Comparison of ENCODE assay signal across 9 mouse cellular contexts in the genomic region with DNA sequence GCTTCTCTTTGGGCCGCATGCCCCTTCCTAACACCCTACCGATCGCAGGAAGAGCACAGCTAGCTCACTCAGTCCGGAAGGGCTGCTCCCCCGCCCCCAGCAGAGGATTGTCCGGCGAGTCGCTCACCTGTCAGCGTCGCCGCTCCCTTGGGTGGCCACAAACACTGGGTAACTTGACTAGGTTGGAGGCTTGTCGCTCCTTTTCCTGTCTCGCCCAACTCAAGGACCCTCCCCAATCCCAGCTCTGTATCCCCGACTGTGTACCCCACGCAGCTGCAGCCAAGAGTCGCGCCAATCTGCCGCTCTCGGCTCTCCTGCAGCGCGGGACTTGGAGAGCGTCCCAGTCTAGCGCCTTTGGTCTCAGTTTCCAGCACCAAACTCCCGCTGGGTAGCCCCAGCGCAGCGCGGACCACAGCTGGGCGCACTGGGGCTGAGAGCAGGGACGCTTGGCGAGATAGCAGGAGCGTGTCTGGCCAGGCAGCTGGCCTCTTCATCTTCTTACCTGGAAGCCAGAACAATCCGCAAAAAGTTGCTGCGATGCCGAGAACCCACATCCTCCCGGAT. TPM values are rescaled to one million over a fixed set of nuclear protein-coding genes. Genes with fewer than 3 reads are reported as not detected.
DNase-seq lines count a peak whose midpoint lies in the region; ATAC-seq and TF ChIP-seq lines count a peak whose summit lies in the region.
"Had no signal": no experiment of that assay in that cellular context is flagged by ENCODE, and none has a peak within 500 bp of the region (broad histone marks: within the 10 kb centered on the region; RNA-seq: fewer than 3 reads in every experiment).

No protein-coding gene starts in this region.

- under 1% methylated on average over 35 of the region's 35 CpGs for WGBS in lung, embryonic 14.5 days
- WGBS in embryonic facial prominence, embryonic 10.5 days: under 1% methylated on average over 35 of the region's 35 CpGs
- under 1% methylated on average over 35 of the region's 35 CpGs for WGBS in heart, embryonic 16.5 days
- WGBS in stomach, embryonic 16.5 days: under 1% methylated on average over 35 of the region's 35 CpGs

- no peaks in the 10 kb centered on the region for H3K9me3 ChIP-seq in lung, embryonic 14.5 days (ENCODE audit: low read depth, low read length)
- no peaks in the 10 kb centered on the region for H3K9me3 ChIP-seq in embryonic facial prominence, embryonic 10.5 days
- no peaks in the 10 kb centered on the region for H3K9me3 ChIP-seq in heart, embryonic 16.5 days (replicated peaks; ENCODE audit: control insufficient read depth, low read length)
- no peaks in the 10 kb centered on the region for H3K9me3 ChIP-seq in stomach, embryonic 16.5 days (replicated peaks; ENCODE audit: control insufficient read depth, low read length)

- H3K4me3 ChIP-seq in lung, embryonic 14.5 days (ENCODE audit: low read depth, low read length): peak overlapping the region; percentile 44
- H3K4me3 ChIP-seq in embryonic facial prominence, embryonic 10.5 days: peak overlapping the region; percentile 65
- peak overlapping the region; percentile 51 for H3K4me3 ChIP-seq in heart, embryonic 16.5 days (ENCODE audit: low read length)
- peak overlapping the region; percentile 52 for H3K4me3 ChIP-seq in stomach, embryonic 16.5 days (replicated peaks; ENCODE audit: low read length)

- no peak for TF ChIP-seq CTCF in lung, embryonic 14.5 days (IDR thresholded peaks at IDR 0.05; ENCODE audit: low read depth)

- no peaks in the 10 kb centered on the region for H3K36me3 ChIP-seq in lung, embryonic 14.5 days (ENCODE audit: insufficient read depth)
- H3K36me3 ChIP-seq in embryonic facial prominence, embryonic 10.5 days (replicated peaks): no peaks in the 10 kb centered on the region
- H3K36me3 ChIP-seq in heart, embryonic 16.5 days (ENCODE audit: control insufficient read depth, insufficient read depth): no peaks in the 10 kb centered on the region
- H3K36me3 ChIP-seq in stomach, embryonic 16.5 days (ENCODE audit: control insufficient read depth, insufficient read depth, low read length): no peaks in the 10 kb centered on the region

- H3K4me2 ChIP-seq in lung, embryonic 14.5 days: peak overlapping the region; percentile 94
- H3K4me2 ChIP-seq in heart, embryonic 16.5 days (ENCODE audit: low read depth, low read length): peak overlapping the region; percentile 85
- peak overlapping the region; percentile 95 for H3K4me2 ChIP-seq in stomach, embryonic 16.5 days (ENCODE audit: low read depth, low read length)

- peak overlapping the region; percentile 23; the same call in 1 of the 2 replicates for H3K9ac ChIP-seq in lung, embryonic 14.5 days
- peak overlapping the region; percentile 6; the same call in 1 of the 2 replicates for H3K9ac ChIP-seq in heart, embryonic 16.5 days (ENCODE audit: low read length)
- H3K9ac ChIP-seq in stomach, embryonic 16.5 days (ENCODE audit: low read length): peak overlapping the region; percentile 54

- peak; percentile 87 for DNase-seq in lung, embryonic 14.5 days
- no peak for DNase-seq in lung, postnatal 25 days (ENCODE audit: low spot score)
- peak; percentile 56 for DNase-seq in embryonic facial prominence, embryonic 10.5 days (ENCODE audit: low spot score)
- peak; percentile 45 to 57 for DNase-seq in layer of hippocampus, postnatal 25 days (ENCODE audit: extremely low spot score in 1 of 2, low spot score in 1 of 2)
- DNase-seq in lung, postnatal 4 days: peak; percentile 34 to 57
- DNase-seq in thymus, postnatal 10 days (ENCODE audit: low spot score in 2 of 2): no peak

- H3K27me3 ChIP-seq in lung, embryonic 14.5 days (ENCODE audit: insufficient read depth, low read length): peaks cover 37% of the 10 kb centered on the region
- peaks cover 89% of the 10 kb centered on the region for H3K27me3 ChIP-seq in embryonic facial prominence, embryonic 10.5 days (replicated peaks; ENCODE audit: low read depth, poor library complexity, severe bottlenecking)
- H3K27me3 ChIP-seq in heart, embryonic 16.5 days (ENCODE audit: control insufficient read depth, insufficient read depth, low read length): peaks cover 34% of the 10 kb centered on the region
- peaks cover 25% of the 10 kb centered on the region for H3K27me3 ChIP-seq in stomach, embryonic 16.5 days (ENCODE audit: control insufficient read depth, insufficient read depth, low read length)

- H3K4me1 ChIP-seq in lung, embryonic 14.5 days (ENCODE audit: insufficient read depth): no peaks in the 10 kb centered on the region
- H3K4me1 ChIP-seq in embryonic facial prominence, embryonic 10.5 days: peaks cover 41% of the 10 kb centered on the region
- peaks cover 16% of the 10 kb centered on the region; the same call in 1 of the 2 replicates for H3K4me1 ChIP-seq in heart, embryonic 16.5 days (ENCODE audit: control insufficient read depth, insufficient read depth, low read length)
- H3K4me1 ChIP-seq in stomach, embryonic 16.5 days (ENCODE audit: control insufficient read depth, insufficient read depth, low read length): peaks cover 19% of the 10 kb centered on the region

- peak; percentile 76 for ATAC-seq in lung, embryonic 14.5 days (ENCODE audit: insufficient read depth)
- ATAC-seq in heart, embryonic 16.5 days (replicated peaks; ENCODE audit: extremely low read depth, insufficient read depth, low FRiP score): peak; percentile 35; the same call in 1 of the 2 replicates
- ATAC-seq in stomach, embryonic 16.5 days (ENCODE audit: insufficient read depth, low FRiP score): peak; percentile 42

- H3K27ac ChIP-seq in lung, embryonic 14.5 days (ENCODE audit: low read depth): no peak overlapping the region
- H3K27ac ChIP-seq in embryonic facial prominence, embryonic 10.5 days (replicated peaks): peak overlapping the region; percentile 51
- H3K27ac ChIP-seq in heart, embryonic 16.5 days (ENCODE audit: low read length): no peak overlapping the region
- no peak overlapping the region for H3K27ac ChIP-seq in stomach, embryonic 16.5 days (ENCODE audit: low read length)

RNA-seq across cellular contexts. Expression of a gene that starts 1.5 kb away (rescaled TPM):
- 0.65 and 0.91 TPM in 2 replicates for polyA plus RNA-seq in lung, embryonic 14.5 days (2014; fragmentation: Nextera tagmentation; extraction: Ambion mirVana)
- polyA plus RNA-seq in embryonic facial prominence, embryonic 10.5 days (2016; fragmentation: Nextera tagmentation; extraction: Ambion mirVana): 3.6 and 5.0 TPM in 2 replicates
- 2.1 and 3.1 TPM in 2 replicates for polyA plus RNA-seq in heart, embryonic 16.5 days (2015; fragmentation: Nextera tagmentation; extraction: Ambion mirVana)
- 100 to 1,000 TPM in 1 of 2 experiments, 10 to 100 TPM in 1; 97.5 to 112 TPM for total RNA-seq in layer of hippocampus, postnatal 25 days (2021)
- 1.3 and 1.7 TPM in 2 replicates for polyA plus RNA-seq in stomach, embryonic 16.5 days (2015; fragmentation: Nextera tagmentation; extraction: Ambion mirVana)
- total RNA-seq: neutrophil, adult 5-6 weeks had no signal

Comparison
In these comparisons a context has a peak if more than half of its experiments do, and no peak if none do; other contexts are left out.
1. DNase-seq: peak in lung, embryonic 14.5 days (single experiment), embryonic facial prominence, embryonic 10.5 days (single experiment), layer of hippocampus, postnatal 25 days (2 of 2) and lung, postnatal 4 days (2 of 2); none in lung, postnatal 25 days (single experiment) and thymus, postnatal 10 days (0 of 2).
2. Peak in every context shown above with its lines, with median percentiles within 50 percentile points of each other: ATAC-seq, H3K4me2 ChIP-seq, H3K4me3 ChIP-seq and H3K9ac ChIP-seq.